Mouse (Mus musculus): Measurements from ENCODE around the gene Tsc22d3. TPM values are rescaled to one million over a fixed set of nuclear protein-coding genes. Genes with fewer than 3 reads are reported as not detected.

Gene Tsc22d3
- 100 to 1,000 TPM; 400 to 418 TPM for total RNA-seq (2023)

GRCm38 (mm10) chrX:140600410-140601109 lies at the start of gene Tsc22d3:
Tsc22d3 (minus strand) TSS chrX:140600659.

Other genes starting within 250 kb of the Tsc22d3 start
- 10 to 100 TPM; 11.7 to 13.9 TPM for gene Prps1, start 144.0 kb downstream of the Tsc22d3 start, total RNA-seq (2023)
- under 1 TPM; 0.07 TPM for gene Mid2, start 63.9 kb upstream of the Tsc22d3 start, total RNA-seq (2023)
- not detected for gene Tex13b, start 212.8 kb upstream of the Tsc22d3 start, total RNA-seq (2023)